Mouse (Mus musculus): ENCODE data around the gene Pdlim5.
"Not testable (repeated sequence)": the region's sequence is repeated elsewhere in the genome, so short reads cannot be mapped to it uniquely, and the experiment has no call there.

The Pdlim5 gene

DNA sequence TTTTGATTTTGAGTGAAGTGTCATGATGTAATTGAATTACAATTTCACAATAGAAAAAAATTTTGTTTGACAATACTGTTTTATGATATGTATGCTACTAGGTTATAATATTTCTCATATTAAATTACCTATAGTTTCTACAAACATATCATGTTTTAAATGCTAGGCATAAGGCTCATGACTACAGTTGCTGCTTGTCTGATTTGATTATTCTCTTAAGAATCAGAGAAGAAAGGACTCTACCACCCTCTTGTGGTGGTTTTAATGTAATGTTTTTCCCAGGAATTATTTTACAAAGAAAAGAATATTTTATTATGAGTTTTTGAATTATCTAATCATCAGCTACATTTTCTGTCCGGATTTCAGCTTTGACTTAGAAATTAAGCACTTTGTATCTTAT lies 120.5 kb downstream of the Pdlim5 start:
- DNase-seq (ENCODE audit: low read depth, low spot score), result peak; percentile 30

DNA sequence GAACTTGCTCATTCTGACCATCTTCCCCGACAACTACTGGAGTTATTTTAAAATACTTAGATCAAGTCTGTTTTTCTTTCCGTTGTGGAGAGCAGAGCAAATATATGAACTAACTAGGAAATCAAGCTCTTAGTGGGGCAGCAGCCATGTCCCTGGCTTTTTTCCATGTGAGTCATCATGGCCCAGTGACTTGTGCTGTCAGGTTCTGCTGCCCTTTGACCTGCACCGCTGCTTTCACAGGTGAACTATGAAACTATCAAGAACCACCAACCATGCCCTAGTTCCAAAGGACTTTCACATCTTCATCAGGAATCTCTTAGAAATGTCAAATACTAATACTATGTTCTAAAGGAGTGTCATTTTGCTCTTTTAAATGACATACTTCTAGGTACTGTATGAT lies 121.0 kb downstream of the Pdlim5 start:
- DNase-seq (ENCODE audit: low read depth, low spot score), result no peak

DNA sequence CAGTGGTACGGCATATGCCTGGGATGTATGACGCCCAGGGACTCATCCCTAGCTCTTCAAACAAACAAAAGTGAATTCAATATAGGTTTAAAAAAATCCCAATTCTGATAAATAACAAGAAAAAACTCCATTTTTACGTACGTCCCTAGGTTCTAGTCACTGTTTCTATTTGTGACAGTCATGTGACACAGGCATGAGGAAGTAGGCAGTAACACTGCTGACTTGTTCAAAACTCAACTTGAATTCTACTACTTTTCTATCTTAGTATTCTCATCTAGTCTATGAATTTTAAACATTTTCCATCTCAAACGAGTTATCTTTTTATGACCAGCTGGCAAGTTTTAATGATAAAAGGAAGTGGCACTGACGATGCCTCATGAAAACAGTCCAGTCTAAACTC lies 122.2 kb downstream of the Pdlim5 start:
- DNase-seq (ENCODE audit: low read depth, low spot score), result no peak

DNA sequence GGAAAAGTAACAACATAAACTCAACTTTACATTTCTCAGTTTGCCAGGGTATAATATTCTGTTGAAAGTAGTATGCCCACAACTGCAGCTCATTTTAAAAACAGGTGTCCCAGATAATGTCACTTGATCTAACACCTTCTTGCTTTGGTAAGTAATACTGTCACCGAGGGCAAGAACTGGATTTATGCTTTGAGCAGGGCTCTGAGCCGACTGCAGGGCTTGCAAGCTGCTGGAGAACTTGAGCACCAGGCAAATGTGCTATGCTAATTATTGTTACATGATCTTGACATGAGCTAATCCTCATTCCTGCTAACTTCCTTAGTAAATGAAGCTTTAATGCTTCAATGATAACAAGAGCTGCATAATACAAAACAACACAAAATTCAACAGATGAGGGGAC lies 139.1 kb downstream of the Pdlim5 start:
- DNase-seq (ENCODE audit: low read depth, low spot score), result no peak

DNA sequence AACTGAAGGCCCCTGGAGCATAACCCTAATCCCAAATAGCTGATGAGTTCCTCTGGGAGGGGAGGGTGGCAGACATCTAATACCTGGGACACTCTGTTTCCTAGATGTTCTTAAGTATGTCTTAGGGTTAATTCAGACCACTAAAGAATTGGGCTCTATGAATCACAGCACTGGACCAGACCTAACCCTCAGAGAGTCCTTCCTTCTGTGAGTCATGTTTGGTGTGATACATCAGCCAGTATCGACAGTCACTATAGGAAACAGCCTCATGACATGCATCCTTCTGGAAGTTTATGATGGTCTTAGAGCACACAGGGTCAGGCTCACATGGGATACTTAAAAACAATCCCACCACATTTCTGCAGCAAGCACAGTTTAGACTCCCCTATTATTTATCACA lies 143.4 kb downstream of the Pdlim5 start:
- no peak for DNase-seq (ENCODE audit: low read depth, low spot score)

DNA sequence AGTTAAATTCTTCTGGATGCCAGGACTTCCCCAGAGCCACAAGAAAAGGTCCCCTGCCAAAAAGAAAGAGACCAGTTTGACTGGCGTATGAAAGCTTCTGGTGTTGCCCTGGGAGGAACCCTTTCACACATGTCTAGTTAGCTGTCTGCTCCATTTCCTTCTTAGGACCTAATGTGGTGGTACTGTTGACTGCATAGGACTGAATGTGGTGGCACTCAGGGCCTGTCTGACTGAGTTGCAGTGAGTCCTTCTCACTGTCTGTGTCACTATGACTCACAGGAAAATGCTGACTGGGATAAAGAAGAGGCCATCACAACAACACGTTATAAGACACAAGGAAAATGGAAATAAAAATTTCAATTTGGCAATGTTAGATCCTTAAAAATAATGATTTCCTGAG lies 146.0 kb downstream of the Pdlim5 start:
- no peak for DNase-seq (ENCODE audit: low read depth, low spot score)

DNA sequence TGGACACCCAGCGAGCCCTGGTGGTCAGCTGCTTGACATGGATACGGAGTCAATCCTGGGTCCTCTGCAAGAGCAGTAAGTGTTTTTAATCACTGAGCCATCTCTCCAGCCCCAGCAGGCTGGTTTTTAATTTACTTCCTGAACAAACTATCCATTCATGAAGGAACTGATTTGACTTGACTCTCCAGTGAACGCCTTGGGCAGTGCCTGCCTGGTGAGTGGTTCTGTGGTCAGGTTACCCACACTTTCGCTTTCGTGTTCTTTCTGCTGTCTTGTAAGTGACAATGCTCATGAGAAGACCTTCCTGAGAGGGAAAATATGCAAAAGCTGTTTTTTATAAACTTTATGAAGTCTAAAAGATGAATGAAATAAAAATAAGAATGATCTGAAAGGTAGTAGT lies 152.2 kb downstream of the Pdlim5 start:
- DNase-seq (ENCODE audit: low read depth, low spot score), result no peak

DNA sequence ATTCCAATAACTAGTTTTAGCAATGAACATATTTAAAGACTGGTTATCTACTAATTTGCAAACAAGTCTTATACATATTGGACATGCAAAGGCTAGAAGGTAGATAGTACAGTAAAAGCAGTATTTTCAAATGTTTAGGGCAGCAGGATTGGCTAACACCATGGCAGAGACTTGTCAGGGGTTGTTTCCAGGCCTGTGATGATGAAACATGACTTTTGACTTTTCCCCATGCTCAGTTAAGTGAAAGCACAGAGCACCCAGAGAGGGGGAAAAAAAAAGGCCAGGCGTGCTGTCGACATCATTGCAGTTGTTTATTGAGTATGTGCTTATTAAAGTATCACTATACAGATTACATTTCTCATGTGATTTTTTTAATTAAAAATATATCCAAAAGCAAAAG lies 156.2 kb downstream of the Pdlim5 start:
- DNase-seq (ENCODE audit: low read depth, low spot score), result no peak

DNA sequence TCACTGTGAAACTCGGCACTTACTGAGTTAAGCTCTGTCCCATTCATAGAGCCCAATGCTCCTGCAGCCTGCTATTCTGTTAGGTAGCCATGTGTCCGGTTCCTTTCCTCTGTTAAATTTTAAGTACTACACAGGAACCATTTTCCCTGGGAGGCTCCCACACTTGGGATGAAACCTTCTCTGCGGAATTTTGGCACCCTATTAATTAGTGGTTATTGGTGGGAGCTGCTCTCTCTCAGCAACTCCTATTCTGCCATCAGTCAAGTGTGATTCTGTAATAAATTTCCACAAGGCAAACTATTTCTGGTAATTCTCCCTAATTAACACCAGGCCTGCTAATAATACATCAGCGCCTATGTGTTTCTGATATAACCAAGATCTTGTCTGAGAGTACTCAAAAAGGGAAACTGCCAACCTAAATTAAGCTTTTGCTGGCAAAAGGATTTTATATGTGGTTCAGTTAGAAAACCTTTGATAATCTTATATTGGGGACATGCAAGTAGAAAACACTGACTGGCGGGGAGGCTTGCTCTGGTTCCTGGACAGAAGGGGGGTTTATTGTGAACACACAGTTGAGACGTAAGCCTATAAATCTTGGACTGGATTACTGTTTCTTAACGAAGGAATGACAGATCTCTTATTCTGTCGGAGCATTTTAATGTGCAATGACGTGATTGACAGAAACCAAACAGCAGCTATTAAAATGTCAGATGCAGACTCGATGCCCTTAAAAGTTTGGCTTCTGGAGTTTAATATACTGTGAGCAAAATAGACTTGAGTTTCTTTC lies 157.0 kb downstream of the Pdlim5 start:
- DNase-seq (ENCODE audit: low read depth, low spot score), result no peak

DNA sequence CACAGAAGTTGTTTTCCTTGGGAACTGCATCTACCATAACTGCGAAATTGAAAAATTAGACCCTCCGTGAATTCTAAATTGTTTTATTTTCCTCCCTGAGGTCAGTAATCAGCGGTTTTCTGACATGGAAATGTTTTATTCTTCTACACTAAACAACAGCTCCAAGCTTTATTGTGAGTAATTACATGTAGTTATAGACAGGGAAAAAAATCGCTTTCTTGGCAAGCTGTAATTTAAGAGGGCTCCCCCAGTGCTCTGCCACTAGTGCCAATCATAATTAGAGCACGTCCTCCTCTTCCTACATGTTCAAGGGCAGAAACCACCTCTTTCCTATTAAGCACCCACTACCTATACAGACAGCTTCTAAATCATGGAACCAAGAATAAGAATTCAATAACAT lies 157.9 kb downstream of the Pdlim5 start:
- no peak for DNase-seq (ENCODE audit: low read depth, low spot score)

DNA sequence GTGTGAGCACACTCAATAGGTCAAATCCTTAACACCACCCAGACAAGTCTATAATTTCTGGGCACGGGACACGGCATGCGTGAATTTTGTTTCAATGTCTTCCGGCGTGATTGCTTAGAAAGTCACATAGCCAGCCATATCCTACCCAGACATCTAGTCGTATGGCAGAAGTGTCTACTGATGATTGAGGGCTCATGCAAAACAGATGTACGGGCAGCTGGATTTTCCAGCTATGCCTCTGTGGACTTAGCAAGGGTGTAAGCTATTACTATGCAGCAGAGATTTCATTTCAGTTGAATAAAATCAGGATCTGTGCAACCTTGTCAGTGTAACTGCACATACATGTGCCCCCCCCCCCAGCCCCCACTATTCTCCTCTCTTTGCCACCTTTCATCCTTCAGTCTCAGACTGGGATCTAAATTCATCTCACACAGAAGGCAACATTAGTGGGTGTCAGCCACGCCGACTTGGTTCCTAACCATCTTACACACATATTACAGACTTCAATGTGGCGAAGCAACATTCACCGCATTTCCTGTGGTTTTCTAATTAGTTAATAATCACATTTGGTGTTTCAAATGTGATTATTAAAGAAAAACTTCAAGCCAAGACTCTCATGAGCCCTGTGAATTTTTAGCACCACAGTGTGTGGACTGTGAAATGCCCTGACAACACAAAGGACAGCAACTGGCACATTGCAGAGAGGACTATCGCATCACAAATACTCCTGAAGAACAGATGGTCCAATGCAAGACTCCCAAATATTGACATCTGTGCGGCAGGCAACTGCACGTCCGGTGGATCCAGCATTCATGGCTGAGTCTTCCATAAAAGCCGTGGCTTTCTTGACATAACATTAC lies 161.7 kb downstream of the Pdlim5 start:
- no peak for DNase-seq (ENCODE audit: low read depth, low spot score)

DNA sequence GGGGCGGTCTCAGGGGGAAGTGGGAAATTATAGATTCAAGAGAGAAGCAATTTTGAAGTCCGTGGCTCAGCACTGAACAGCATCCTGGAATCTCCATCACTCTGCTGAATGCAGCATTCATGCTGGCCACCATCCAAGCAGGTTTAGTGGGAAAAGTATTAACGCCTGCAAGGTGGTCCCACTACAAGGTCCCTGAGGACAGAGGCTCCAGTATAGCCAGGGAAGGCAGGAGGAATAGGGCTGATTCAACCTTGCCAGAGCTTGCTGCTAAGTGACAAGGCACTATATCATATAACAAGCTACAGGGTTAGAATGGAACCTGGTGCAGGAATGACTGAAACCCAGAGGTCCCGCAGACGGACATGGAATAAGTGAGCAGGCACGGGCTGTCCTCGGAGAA lies 166.8 kb downstream of the Pdlim5 start:
- no peak for DNase-seq (ENCODE audit: low read depth, low spot score)

DNA sequence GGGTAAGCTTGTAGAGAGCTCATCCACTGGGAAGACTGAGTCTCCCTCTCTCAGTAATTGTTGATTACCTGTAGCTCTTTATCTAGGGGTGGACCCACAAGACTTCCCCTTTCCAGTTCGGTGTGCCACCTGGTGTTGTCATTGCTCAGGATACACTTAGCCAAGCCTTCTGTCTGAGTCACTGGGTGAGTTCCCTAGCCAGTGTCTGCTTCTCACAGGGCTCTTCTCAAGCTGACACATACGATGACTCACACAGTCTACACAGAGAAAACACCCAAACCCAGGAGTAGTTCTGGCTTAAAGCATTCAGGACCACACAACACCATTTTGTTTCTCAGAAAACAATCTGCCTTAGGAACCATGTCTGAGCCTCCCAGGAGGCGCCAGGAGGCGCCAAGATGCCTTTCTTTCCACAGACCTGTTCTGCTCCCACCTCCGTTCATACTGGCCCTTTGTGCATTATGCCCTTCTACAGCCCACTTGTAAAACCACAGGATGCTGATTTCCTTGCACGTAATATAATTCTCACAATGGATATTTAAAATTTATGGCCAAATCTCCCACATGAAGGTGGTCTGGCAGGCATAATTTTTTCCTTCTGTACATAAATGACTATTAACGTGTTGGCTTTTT lies 172.9 kb downstream of the Pdlim5 start:
- no peak for DNase-seq (ENCODE audit: low read depth, low spot score)

DNA sequence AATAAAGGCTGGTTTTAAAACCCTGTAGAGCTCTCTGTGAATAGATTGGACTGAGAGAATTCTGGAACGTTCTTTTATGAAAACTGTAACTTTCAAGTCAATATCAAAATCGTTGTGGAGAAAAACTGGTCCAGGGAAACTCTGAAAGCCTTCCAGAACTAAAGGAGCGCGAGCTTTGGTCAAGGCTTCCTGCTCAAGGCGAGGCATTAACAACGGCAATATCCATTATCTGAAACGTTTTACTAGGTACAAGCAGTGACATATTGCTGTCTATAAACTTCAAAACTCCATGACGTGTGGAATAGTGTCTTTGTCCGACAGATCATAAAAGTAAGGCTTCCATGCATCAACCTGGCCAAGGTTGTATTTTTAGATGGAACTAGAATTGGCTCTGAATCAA lies 175.6 kb downstream of the Pdlim5 start:
- DNase-seq (ENCODE audit: low read depth, low spot score), result no peak

DNA sequence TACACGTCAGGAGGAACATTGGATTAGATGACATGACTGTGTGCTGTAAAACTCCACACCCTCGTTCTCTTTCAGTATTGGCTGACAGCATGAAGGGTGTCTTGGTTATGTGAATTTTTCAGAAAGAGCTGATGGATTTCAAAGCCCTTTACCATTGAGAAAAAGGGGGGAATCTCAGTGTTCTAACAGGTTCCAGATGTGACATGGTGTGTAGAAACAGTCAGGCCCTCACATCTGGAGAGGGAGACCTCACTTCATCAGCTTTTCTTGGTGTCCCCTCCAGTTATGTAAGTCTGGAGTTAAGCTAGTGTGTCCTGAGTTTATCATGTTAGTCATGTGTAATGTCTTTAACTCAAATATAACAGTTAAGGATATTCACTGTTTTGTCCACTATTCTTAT lies 182.7 kb downstream of the Pdlim5 start:
- DNase-seq (ENCODE audit: low read depth, low spot score), result no peak

DNA sequence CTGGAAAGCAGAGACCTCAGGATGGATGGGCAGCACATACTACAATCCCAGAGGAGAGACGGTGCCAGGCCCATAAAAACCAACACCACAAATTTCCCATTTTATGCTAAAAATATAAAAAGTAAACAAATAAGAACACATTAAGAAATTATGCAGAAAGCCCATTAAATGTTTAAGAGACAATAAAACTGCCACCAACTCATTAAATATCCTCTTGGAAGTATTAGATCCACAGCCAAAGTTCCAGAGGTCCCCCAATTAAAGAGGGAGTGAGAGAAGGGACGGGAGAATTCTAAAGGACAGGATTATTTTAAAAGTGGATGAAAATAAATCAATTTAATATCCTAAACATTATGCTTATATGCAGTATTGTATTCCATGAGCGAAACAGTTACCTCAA lies 183.3 kb downstream of the Pdlim5 start:
- DNase-seq (ENCODE audit: low read depth, low spot score), result no peak

DNA sequence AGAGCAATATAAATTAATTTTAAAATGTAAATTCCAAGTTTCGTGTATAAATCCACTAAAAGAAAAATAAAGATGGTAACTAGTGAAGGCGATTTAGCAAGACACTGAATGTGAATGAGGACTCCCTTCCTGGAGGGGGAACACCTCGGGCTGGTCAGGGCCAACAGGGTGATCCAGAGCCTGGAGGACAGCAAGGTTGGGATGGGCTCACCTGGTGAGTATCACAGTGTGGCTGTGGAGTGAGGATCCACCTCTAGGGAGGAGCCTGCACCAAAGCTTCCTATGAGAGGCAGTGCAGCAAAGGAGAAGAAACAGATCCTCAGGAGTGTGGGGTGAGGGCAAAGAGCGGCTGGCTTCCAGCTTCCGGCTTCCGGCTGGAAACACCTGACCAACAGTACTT lies 185.5 kb downstream of the Pdlim5 start:
- no peak for DNase-seq (ENCODE audit: low read depth, low spot score)

DNA sequence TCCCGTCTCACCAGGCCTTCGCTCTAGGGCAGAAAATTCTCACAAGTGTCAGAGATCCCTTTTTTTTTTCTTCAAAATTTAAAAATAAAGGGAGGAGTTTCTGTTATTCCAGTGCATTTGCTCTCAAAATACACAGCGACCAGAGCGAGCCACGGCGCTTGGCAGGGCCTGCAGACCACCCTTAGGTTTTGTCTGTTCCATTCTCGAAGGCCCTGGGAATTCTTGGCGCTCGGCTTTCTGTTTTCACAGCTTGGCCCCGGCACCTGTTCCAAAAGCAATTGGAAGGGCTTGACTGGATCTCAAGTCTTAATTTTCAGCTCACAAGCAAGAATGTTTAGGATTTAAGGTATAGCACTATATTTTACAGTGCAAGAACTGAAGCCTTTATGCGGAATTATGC lies 186.4 kb downstream of the Pdlim5 start:
- DNase-seq (ENCODE audit: low read depth, low spot score), result no peak

DNA sequence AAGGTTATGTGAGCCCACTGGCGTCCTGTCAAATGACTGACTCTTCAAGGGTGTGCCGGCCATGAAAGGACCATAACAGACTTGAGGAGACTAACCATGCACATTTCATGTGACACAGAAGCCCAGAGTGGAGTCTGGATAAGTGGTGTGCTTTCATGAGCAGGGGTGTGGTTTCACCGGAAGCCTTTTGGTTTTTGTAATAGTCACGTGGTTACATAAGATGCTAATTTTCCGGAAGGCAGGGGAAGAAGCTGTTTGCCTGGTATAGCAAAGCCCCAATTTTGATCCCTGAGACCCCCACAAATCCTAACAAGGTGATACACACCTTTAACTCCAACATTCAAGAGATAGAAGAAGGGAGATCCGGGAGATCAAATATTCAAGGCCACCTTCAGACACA lies 188.0 kb downstream of the Pdlim5 start:
- no peak for DNase-seq (ENCODE audit: low read depth, low spot score)

DNA sequence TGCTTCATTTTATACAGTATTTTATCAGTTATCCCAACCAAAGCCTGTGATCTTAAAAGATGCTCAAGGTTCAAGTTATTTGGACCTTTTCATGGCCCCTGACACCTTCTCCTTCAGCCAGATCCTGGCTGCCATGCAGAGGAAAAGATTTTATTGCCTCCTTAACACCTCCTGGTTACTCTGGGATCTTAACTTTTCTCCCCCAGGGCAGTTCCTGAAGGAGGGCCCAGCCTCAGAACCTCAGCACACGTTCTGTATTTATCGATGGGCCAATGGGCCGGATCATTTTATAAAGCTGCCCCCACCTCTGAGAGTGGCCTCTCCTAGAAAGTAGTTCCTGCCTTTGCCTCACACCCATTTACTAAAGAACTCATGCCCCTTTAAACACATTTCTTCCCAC lies 189.2 kb downstream of the Pdlim5 start:
- no peak for DNase-seq (ENCODE audit: low read depth, low spot score)

DNA sequence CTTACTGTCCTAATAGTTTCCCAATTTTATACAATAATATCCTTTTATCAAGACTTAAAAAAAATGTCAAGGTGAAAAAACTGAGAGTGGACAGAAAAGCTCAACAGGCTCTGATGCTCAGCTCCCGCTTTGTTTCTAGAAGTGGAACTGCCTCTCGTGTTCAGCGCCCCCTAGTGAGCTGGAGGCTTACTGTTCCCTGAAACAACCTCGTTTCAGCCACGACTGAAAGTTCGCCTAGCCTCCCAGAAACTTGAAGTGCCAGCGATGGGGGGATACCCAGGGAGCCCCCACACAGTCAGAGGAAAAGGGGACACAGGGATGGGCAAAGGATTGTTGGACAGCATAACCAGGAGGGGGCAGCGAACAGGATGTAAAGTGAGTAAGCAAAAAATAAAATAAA lies 199.4 kb downstream of the Pdlim5 start:
- no peak for DNase-seq (ENCODE audit: low read depth, low spot score)

DNA sequence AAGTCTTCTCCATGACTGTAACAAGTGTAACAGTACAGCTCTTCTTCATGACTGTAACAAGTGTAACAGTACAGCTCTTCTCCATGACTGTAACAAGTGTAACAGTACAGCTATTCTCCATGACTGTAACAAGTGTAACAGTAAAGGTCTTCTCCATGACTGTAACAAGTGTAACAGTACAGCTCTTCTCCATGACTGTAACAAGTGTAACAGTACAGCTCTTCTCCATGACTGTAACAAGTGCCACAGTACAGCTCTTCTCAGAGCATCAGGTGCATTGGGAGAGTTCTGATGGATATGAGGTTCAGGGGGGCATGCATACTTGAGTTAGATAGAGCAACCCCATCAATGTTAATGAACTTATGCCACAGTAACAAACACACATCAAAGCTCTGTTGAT lies 203.9 kb downstream of the Pdlim5 start:
- not testable (repeated sequence) for DNase-seq (ENCODE audit: low read depth, low spot score)
